Mouse (Mus musculus) brain, embryonic 14.5 days (tissue): Measurements from ENCODE around the gene Siva1.

ENCODE experiments used
- CTCF ChIP-seq: fragments of 200-500 bp; IDR thresholded peaks from 2 replicates; pipeline ENCODE4 v1.5.1; 2012; ENCODE audit warnings: inconsistent platforms, mild to moderate bottlenecking, moderate library complexity, borderline replicate concordance; ENCODE audit not compliant: insufficient read depth, insufficient read length; ENCODE audit errors: extremely low read depth
- POLR2A ChIP-seq: fragments of 200-500 bp; IDR thresholded peaks from 2 replicates; pipeline ENCODE4 v1.6.1; 2012; ENCODE audit warnings: mild to moderate bottlenecking, inconsistent platforms, borderline replicate concordance; ENCODE audit not compliant: poor library complexity, insufficient read depth, insufficient read length, severe bottlenecking; ENCODE audit errors: extremely low read depth

DNA sequence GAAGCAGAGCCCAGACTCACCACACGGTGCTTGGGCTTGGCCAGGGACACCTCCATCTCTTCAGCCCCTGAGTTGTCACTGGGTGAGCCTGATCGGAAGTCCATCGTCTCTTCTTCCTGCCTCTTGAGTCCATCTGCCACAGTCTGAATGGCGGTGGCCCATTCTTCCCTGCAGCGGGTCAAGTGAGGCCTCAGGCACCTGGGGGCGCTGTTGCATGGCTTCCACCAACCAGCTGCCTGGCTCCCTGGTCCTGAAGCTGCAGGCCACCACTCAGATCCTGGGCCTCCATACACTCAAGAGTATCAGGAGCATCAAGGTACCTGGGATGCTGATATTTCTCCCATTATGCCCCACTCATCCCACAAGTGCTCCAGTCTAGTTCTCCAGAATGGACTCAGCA lies 14.6 kb downstream of the Siva1 start:
- TF ChIP-seq CTCF, result peak; percentile 37; the same call in 1 of the 2 replicates
- TF ChIP-seq POLR2A, result no peak
